Mouse (Mus musculus) megakaryocyte progenitor cell, adult 5-6 weeks (primary cell): ENCODE results near the gene Lyrm4. TPM values are rescaled to one million over a fixed set of nuclear protein-coding genes. Genes with fewer than 3 reads are reported as not detected.

ENCODE experiments used
- ATAC-seq: replicated peaks from 2 replicates; pipeline ENCODE4 v1.8.0; 2016; ENCODE audit warnings: mild to moderate bottlenecking, moderate TSS enrichment, inconsistent platforms; ENCODE audit not compliant: poor library complexity
- total RNA-seq, 2 experiments: library from RNA; stranded (forward) in 1 of 2; stranded (reverse) in 1 of 2; fragments of 157-497, 149-512 nt in 1 of 2; fragments of 200-1000 nt in 1 of 2; gene quantifications; 2 replicates each; pipeline versions ENCODE4 v1.2.3 to v1.2.4; 2015 to 2017

Gene Lyrm4
- total RNA-seq, 2 experiments from 2014 or later = 12.3 to 15.5 TPM

DNA sequence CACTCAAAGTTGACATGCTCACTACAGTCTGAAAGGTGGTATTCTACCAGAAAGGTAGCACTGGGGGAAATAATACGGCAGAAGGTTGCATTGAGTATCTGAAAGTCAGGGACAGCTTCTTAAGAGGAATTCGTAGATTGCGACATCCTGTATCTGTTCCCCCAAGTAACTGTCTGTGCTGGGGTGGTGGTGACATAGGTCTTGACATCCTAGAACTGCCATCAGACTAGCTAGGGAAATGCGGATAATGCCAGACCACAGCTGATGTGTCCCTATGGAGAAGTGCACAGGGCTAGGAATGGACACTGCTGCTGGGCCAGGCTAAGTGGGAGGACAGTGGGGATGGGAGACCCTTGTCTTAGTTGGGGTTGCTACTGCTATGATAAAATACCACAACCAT lies 8.8 kb downstream of the Lyrm4 start:
- ATAC-seq = peak; percentile 93

DNA sequence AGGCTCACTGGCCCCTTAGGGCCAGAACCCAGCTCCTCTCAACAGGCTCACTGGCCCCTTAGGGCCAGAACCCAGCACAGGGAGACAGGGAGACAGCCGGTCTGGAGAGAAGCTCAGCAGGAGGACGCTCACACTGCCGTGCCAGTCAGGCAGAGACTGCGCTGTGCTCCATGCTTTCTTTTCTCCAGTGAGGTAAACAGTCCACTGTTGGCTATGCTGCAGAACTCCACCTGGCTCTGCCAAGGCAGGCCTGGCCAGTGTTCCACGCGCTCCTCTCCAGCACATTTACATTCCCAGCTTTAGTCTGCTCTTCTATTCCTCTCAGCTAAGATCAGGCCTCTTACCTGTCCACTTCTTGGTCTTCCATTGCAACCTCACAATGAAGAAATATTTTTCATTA lies 11.7 kb downstream of the Lyrm4 start:
- no peak for ATAC-seq

DNA sequence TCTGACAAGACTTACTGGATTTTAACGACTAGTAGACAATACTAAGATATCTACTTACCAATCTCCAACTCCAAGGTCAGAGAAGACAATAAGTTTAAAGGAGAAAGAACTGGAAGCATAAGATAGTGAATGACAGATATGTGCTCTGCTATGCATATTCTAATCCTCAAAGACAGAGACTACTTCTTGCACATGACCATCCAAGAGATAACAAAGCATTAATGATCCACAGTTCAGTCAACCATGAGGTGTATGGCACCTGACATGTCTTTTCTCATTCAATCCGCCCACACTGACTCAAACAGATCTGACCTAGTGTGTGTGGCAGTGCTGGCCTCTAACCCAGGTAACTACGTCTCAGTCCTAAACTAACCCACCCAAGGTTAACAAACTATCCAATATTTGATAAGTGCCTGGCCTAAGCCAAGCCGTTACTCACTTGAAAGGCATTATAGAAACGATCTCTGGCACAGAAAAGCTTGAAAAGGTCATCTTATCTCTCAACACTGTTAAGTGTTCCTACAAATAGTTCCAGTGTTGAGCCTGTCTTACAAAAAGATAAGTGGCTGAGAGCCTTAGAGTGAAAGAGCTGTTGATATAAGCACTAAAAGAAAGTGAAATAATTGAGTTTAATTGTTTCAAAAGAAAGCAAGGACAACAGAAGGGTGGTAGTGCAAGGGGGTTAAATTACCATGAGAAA lies 20.5 kb downstream of the Lyrm4 start:
- peak; percentile 86 for ATAC-seq

DNA sequence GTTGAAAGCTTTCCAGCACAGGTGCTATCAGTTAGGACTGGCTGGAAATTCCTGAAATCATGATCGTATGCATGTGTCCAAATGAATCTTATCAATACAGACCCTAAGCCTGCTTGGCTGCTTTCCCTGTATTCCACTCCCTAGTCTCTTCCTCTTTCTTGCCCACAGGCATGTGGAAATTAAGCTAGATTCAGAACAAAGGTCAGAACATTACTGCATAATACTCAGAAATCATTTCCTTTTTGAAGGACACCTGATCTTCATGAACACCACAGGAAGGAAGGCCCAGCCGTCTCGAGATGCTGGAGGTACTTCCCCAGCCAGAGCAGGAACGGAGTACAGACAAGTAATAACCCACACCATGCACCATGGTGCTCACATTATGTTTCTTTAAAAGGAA lies 29.2 kb downstream of the Lyrm4 start:
- ATAC-seq = peak; percentile 61

DNA sequence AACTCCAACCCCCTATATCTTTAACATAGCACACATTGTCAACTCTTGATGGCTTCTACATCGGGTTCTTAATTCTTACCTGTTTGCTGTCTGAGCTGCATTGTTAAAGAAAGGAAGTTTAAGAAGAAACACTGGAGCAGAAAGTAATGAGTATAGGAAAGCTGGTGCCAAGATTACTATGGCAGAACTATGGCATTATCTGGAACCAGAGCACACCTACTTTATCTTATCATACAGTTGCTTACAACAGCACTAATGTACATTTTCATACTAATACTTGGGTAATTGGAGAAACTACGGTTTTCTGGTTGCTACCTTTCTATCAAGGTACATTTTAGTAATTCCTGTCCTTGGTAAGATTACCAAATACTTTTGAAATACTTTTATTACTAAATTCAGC lies 29.9 kb downstream of the Lyrm4 start:
- ATAC-seq = peak; percentile 32; the same call in 1 of the 2 replicates

DNA sequence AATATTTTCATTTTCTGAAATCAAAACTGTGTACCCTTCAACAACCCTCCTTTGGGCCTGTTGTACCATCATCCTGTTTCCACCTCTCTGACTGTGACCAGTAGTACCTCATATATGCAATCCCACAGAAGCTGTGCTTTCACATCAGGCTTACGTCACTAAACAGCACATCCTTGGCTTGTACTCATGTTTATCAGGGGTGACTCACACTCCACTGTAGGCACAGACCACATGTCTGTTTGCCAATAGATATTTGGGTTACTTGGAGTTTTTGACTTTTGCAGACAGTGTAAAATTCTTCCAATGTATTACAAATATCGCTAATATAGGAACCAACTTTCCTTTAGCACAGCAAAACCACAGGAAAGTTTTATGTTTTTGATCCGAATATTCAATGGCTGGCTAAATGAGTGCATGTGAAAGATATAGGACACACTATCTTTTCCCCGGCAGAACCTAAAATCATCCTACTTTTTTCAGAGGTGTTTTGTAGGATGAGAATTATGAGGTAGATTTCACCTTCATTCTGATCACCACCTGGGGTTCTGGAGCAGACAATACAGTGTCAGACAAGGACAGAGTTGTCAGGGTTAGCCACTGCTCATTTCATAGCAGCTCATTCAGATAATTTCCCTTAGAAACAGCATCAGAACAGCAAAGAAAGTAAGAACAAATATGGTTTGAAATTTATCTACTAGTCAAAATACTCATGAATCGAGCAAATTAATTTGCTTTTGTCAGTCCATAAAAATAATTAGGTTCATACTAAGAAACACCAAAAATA lies 30.5 kb downstream of the Lyrm4 start:
- ATAC-seq = peak; percentile 94

DNA sequence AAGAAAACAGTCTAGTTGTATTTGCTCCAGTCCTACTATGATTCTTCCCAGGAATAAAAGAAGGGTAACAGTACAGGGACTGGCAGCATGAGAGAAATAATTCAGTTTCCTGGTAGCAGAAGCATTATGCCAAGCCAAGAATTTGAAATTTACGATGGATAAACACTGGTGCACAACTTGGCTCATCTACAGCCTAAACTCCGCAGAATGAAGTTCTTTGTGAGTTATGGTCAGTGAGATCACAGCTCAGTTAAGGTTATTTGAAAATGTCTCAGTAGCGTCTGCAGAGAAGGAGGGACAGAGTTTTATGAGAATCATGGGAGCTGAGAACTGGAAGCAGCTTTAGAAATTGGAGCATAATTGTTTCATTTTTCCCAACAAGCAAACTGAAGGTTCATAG lies 31.4 kb downstream of the Lyrm4 start:
- no peak for ATAC-seq

DNA sequence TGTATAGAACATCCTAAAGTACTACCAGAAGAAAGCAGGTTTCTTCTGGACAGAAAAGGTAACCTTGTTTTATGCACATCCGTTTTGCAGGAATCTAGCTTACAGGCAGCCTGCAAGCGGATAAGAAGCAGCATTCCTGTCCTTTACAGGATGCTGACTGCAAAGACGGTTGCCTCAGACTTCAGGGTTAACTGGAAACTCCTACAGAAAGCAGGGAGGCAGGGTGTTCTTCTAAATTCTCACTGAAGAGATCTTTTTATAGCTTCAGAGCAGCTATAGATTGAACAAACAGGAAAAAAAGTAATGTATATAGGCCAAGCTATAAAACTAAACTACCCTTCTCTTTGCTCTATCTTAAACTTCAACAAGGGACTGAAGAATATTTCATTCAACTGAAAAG lies 32.6 kb downstream of the Lyrm4 start:
- ATAC-seq = no peak

DNA sequence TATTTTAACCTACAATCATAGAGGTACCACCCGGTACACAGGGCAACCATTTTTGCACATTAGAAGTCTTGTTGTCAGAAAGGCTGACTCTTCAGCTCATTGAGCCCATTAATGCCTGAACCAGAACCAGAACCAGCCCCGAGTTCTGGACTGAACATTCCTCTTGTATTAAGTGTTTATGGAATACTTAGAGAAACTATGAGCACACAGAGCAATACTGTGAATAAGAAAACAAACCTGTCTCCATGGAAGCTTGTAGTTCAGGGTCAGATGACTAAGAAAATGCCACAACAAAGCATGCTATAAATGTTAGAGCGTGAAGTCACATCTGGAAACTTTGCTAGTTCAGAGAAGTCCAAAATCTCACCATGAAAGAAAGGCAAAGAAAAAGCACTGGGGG lies 35.7 kb downstream of the Lyrm4 start:
- ATAC-seq = no peak

DNA sequence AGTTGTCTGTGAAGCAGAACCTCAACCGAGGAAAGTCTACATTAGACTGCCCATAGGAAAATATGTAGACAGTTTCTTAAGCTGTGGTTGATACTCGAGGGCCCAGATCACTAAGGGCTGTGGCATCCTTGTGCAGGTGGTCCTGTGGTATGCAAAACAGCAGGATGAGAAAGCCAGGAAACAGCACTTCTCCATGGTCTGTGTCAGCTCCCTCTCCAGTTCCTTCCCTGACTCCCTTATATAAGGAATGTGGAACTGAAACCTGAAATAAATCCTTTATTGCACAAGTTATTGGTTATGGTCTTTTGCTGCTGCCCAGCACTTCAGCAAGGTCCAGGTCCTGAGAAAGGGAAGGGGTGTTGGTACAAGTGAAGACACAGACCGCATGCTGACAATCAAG lies 42.8 kb downstream of the Lyrm4 start:
- ATAC-seq = peak; percentile 94

DNA sequence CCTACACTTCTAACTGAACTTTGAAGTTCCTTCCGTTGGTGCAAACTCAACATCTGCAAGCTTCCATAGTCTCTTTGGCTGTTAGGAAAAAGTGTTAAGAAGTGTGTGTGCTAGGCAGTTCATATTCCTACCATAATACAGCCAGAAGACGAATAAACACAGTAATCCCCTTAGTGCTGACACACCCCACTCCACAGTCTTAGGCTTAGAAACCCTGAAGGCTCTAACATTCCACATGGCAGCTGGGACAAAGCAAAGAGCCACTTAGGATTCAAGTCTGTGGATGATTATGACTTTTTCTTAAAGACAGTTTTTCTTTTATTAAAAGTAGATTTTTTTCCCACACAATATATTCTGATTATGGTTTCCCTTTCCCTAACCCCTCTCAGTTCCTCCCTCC lies 50.6 kb downstream of the Lyrm4 start:
- no peak for ATAC-seq

DNA sequence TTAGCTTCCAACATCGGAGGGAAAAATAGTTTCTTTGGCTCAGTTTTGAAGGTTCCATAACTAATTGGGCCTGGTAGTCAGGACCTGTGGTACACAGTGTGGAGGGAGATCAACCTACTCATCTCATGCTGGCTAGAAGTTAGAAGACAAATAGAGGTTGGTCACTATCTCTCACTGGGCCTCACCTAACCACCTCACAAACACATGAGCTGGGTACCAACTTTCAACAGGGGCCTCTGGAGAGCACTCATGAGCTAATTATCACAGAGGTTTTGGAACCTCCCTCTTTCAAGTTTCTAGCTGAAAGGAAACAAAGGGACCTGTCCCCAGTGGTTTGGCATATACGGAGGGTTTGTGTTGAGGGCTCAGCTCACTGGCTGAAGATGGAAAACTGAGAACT lies 59.8 kb downstream of the Lyrm4 start:
- ATAC-seq = peak; percentile 40

DNA sequence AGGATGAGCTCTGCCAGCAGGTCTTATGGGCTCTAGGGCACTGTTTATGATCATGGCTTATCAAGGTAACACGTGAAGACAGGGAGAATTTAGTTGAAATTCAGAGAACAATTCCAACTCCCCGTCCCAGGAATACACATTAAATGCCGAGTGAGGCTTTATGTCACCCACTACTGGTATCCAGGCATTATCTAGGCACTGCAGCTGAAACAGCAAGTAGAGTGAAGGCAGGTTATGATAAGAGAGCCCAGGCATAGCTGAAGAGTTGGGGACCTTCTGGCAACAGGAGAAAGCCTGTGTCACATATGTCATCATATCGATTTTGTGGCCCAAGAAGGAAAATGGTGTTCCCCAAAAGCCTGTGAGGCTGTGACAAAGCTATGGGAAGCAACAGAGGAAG lies 60.4 kb downstream of the Lyrm4 start:
- ATAC-seq = peak; percentile 96

DNA sequence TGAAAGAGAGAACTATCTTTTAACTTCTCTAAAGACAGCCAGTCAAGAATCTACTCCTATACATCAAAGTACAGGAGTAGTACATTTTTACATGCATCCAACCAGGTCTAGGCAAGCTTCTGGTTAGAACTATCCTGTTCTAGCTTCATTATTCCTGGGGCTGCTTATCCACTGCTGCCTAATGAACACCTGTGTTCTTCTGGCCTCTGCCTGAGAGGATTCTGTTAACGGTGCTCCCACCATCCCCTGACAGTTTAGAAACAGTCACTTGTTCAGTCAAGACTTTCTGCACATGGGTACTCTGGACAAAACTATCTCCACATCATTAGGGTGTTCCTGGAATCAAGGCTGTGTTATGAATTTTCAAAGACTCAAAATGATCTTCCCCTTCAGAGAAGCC lies 60.8 kb downstream of the Lyrm4 start:
- 0 out of 2 replicates have a peak, but pooled peaks have one; percentile 9 for ATAC-seq

DNA sequence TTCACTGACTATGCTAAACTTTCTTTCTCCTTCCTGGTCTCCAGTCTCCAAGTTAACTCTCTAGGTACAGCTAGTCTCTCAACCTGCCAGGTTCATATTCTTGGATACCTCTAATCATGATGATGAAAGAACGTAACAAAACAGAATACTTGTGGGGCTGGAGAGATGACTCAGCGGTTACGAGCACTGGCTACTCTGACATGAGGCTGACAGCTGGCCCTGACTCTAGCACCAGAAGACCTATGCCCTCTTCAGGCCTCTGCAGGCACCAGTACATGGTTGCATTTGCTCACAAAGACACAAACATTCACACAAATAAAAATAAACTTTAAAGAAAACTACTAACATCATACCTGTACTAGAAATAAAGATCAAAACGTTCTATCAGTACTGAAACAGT lies 81.8 kb downstream of the Lyrm4 start:
- ATAC-seq = no peak

DNA sequence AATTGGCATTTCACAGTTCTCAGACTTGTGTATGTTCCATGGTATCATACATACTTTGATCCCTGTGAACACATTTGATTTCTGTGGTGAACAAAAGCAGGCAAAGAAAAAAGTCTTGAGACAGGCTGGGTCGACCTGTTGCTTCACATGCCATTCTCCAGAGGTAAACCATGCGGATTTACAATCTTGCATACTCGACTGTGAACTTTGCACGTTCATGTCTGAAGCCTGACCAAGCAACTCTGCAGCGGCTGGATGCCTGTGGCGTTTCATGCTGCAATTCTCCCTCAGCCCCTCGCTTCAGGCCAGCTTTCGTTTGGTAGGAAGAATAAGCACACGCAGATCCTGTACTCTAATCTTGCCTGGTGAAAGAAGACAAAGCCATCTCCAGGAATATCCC lies 85.4 kb downstream of the Lyrm4 start:
- no peak for ATAC-seq

DNA sequence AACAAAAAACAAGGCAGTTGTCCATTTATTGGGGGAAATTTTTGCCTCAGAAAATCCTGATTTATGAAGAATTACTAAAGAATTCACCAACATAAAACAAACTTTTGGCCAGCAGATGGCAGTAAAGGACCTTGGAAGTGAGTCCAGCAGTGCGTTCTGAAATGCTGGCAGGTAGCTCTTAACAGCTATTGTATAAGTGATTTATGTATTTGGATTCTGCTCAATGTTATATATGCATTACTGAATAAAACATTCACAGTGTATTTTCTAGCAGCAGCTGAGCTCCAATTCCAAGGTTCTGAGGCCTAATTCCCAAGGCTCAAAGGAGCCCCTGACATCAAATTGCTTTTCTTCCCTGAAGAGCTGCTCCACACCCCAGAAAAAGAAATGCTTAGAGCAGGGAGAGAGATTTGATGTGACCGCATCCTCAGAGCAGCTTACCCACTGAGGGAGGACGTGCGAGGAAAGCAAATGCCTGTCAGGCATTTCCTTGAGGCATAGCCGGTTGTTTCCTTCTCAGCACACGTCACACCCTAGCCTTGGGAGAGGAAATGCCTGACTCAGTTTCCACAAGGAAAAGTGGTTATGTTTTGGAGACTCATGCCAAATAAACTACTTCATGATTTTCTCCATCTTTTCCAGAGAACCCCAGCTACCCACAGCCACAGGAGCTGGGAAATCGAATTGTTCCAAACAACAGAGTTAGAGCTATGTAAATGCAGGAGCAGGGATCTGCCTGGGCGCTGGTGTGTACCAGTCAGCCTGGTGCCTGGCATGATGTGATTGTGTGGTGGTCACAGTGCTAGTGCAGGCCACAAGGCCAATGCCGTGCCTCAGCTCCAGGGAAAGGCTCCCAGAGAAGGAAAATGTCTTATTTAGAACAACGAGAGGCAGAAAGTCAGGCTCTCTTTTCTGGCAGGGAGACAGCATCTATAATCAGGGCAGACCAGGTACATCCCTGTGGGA lies 97.7 kb downstream of the Lyrm4 start:
- peak; percentile 74 for ATAC-seq

DNA sequence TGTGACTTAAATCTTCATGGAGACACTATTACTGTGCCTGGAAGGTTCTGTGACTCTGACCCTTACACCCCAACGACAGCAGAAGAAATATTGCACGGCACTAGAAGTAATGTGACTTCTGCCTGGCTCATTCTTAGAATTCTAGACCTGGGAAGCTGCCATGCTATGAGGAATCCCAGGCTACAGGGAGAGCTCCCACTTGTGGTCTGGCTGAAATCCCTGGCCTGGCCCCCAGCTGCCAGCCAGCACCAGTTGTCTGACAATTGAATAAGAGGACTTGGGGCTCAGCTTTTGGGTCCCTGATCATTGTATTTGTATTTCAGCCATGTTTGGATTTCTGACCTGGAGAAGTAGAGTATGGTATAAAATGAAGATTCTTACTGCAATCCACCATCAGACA lies 99.3 kb downstream of the Lyrm4 start:
- no peak for ATAC-seq

DNA sequence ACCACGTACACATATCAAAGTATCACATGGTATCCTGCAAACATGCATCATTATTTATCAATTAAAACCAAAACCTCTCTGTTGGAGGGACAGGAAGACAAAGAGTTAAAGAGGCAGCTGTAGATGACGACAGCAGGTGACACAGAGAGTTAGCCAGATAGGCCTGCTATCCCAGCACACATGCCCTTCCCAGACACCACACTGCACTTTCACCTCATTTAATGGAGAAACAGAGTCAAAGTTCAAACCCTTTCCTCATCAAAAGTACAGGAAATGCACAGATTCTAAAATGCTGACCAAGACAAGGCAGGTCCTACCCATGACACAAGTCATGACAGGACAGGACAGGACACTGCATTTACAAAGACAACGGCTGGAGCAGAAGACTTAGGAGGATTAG lies 101.7 kb downstream of the Lyrm4 start:
- ATAC-seq = no peak

DNA sequence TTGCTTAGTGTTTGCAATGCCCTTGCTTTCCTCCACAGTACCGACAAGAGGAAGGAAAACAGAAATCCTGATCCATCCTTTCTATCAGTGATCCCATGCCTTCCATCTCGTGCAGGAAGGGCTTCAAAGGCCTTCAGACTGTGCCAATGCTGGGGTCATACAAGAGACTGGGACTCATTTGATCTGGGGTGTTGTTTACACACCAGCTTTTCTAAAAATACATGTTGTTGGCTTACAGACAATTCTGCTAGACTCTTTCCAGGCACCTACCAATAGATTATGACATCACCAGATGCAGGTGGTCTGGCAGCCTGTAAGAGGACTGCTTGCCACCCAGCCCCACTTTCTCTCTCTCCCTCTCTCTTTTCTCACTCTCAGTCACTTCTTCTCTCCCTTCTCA lies 107.3 kb downstream of the Lyrm4 start:
- ATAC-seq = no peak

DNA sequence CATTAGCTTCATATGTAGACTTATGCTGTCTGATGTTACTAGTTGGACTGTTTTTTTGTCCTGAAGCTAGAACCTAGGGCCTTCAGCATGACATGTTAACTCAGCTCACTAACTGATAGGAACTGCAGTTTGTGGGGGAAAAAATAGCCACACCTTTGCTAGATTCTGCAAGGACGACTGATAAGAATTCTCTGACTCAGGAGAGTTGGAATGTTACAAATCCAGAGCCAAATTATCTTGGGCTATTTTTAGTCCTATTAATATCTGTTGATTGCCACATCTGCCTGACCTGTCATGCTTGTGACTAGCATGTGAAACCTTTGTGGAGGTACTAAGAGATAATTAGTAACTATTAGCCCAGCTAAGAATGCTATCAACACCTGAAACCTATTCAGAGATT lies 116.5 kb downstream of the Lyrm4 start:
- ATAC-seq = no peak
